Mouse (Mus musculus) midbrain, embryonic 12.5 days (tissue): ENCODE measurements around the gene Paxbp1. TPM values are rescaled to one million over a fixed set of nuclear protein-coding genes. Genes with fewer than 3 reads are reported as not detected.
"Not testable (repeated sequence)": the region's sequence is repeated elsewhere in the genome, so short reads cannot be mapped to it uniquely, and the experiment has no call there.

ENCODE experiments used
- ATAC-seq: fragments of 200-750 bp; cut with Nextera tagmentation; 2 replicates; pipeline ENCODE4 v1.8.0; 2017; ENCODE audit warnings: low read depth, moderate TSS enrichment, moderate library complexity; ENCODE audit not compliant: low FRiP score
- H3K27ac ChIP-seq: fragments of 300-500 bp; sonication (generic); replicated peaks from 2 replicates; pipeline ENCODE4 v1.5.1; 2016; ENCODE audit warnings: mild to moderate bottlenecking
- H3K27me3 ChIP-seq: fragments of 300-500 bp; sonication (generic); 2 replicates; pipeline ENCODE4 v1.6.1; 2016; ENCODE audit warnings: mild to moderate bottlenecking
- H3K36me3 ChIP-seq: fragments of 300-500 bp; sonication (generic); 2 replicates; pipeline ENCODE4 v1.6.1; 2016
- H3K4me1 ChIP-seq: fragments of 300-500 bp; sonication (generic); 2 replicates; pipeline ENCODE4 v1.6.1; 2016
- H3K4me2 ChIP-seq: fragments of 300-500 bp; sonication (generic); replicated peaks from 2 replicates; pipeline ENCODE4 v1.6.1; 2016; ENCODE audit warnings: mild to moderate bottlenecking, moderate library complexity
- H3K4me3 ChIP-seq: fragments of 300-500 bp; sonication (generic); 2 replicates; pipeline ENCODE4 v1.5.1; 2016; ENCODE audit warnings: mild to moderate bottlenecking
- H3K9ac ChIP-seq: fragments of 300-500 bp; sonication (generic); replicated peaks from 2 replicates; pipeline ENCODE4 v1.6.1; 2016; ENCODE audit warnings: mild to moderate bottlenecking, moderate library complexity
- H3K9me3 ChIP-seq: fragments of 300-500 bp; sonication (generic); 2 replicates; pipeline ENCODE4 v1.6.1; 2016; ENCODE audit warnings: mild to moderate bottlenecking
- WGBS: fragments of 180-500 bp; shearing (Covaris S2); methylation state at CpG from one replicate; pipeline ENCODE4 v1.1.7; 2016; 5-methylcytosine and 5-hydroxymethylcytosine counted together
- polyA plus RNA-seq: library from polyadenylated mRNA; unstranded; fragments of >200 nt; fragmentation: Nextera tagmentation; extraction: Ambion mirVana; gene quantifications from 2 replicates; pipeline ENCODE4 v1.2.1, GENCODE M21; 2016

Gene Paxbp1
- polyA plus RNA-seq: 114 and 118 TPM in 2 replicates

GRCm38 (mm10) chr16:91044270-91045182 is at the start of gene Paxbp1:
TSS of gene Paxbp1 (minus strand) at chr16:91044543.
- peak within 1 kb of the TSS; percentile 98 for H3K9ac ChIP-seq
- H3K4me3 ChIP-seq: peak within 1 kb of the TSS; percentile 98
- no peaks in the 10 kb centered on the region for H3K9me3 ChIP-seq
- peak within 1 kb of the TSS; percentile 95 for H3K27ac ChIP-seq
- H3K4me1 ChIP-seq: peaks cover 14% of the 10 kb centered on the region
- peak within 1 kb of the TSS; percentile 73 for H3K4me2 ChIP-seq
- WGBS: 1% methylated on average over 68 of the region's 70 CpGs
- ATAC-seq: peak; percentile 96
- H3K36me3 ChIP-seq: peaks cover 15% of the 10 kb centered on the region
- H3K27me3 ChIP-seq: no peaks in the 10 kb centered on the region

DNA sequence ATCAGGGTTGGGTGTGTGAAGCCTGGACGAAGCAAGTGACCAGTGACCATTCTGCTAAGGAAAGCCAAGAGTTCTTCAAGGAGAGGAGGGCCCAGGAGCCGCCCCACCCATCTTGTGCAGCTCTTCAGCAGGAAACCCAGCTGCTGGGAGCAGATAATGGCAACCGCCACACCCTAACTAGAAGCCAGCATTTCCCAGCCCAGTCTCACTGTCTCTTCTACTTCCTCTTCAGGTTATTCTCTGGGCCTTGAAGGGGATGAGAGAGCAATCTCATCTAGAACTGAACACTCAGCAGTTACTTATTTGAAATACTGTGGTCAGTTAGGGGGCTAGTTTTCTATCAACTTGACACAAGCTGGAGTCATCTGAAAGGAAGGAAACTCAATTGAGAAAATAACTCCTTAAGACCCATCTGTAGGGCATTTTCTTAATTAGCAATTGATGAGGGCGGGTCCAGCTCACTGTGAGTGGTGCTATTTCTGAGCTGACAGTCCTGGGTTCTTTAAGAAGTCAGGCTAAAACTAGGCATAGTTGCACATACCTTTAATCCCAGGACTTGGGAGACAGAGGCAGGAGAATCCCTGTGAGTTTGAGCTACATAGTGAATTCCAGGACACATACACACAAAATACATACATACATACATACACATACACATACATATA is 42.4 kb upstream of the Paxbp1 start:
- Histone ChIP-seq H3K27me3 (peaks cover 50% of the 10 kb centered on the region), H3K9ac (no peak overlapping the region), H3K27ac (no peak overlapping the region), H3K4me3 (no peak overlapping the region), H3K9me3 (no peaks in the 10 kb centered on the region), H3K4me2 (no peak overlapping the region), H3K4me1 (no peaks in the 10 kb centered on the region), H3K36me3 (no peaks in the 10 kb centered on the region)
- ATAC-seq: no peak
- 64% methylated on average over 4 of the region's 4 CpGs for WGBS

DNA sequence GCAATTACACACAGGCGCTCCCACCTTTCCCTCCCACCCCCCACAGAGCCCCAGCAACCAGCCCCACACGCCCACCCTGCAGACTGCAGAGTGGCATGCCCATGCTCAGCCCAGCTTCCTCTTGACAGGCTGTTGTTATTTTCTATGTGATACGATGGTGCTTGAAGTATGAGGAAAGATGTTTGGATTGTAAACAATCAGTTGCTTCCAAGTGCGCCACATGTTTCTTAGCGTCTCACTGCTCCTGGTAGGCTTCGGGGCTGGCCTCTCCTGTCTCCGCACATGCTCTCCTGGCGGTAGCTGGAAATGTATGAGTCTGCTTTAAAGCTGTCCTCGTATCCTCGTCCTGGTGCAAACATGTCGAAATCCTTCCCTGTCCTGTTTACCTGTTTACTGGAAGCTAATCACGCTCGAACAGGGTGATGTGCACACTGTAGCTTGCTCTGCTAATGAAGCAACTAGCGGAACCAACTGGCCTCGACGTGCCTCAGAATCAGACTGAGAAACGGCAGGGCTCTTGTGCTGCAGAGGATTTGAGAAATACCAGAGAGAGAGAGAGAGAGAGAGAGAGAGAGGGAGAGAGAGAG is 41.0 kb upstream of the Paxbp1 start:
- ATAC-seq: no peak
- H3K27me3 ChIP-seq: peaks cover 54% of the 10 kb centered on the region
- H3K4me1 ChIP-seq: no peaks in the 10 kb centered on the region
- H3K9me3 ChIP-seq: no peaks in the 10 kb centered on the region
- H3K9ac ChIP-seq: no peak overlapping the region
- WGBS: 76% methylated on average over 17 of the region's 17 CpGs
- no peak overlapping the region for H3K4me3 ChIP-seq
- H3K36me3 ChIP-seq: no peaks in the 10 kb centered on the region
- H3K27ac ChIP-seq: no peak overlapping the region
- H3K4me2 ChIP-seq: no peak overlapping the region

DNA sequence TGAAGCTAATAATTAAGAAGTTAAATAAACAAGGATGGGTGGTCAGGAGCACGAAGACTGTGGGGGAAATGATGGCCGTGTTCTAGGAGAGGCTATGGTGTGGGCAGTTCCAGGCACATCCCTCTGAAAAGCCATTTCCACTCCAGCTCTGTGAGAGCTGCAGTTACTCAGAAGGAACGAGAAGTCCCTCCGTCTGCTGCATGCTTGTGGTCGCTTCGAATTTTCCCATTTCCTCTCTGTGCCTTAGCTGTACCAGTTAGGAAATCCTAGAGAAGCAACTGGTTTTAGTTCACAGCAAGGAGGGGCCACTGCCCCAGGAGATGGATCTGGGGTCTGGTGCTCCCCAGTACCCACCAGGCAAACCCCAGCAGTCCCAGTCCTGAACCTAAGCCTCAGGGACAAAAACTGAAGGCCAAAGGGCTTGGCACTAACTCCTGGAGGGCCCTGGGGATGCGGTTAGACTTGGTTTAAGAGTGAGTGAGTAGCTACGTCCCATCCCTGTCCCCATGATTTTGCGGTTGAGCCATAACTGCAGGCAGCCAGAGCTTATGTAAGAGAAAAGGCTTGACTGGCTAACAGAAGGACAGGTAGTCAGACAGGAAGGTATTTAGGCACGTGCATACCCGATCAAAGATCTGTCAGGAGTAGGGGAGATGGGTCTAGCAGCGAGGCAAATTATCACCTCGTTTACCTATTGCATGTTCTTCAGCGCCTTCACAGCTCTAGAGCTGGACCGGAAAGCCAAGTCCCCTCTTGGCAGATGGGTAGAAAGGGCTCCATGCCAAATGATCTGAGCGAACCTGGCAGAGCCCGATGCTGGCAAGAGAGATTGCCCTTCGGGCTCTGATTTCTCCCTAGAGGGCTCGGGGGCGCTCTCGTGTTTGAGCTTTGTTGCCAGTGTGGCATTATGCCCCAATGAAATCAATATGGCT is 40.2 kb upstream of the Paxbp1 start:
- no peak for ATAC-seq
- 93% methylated on average over 21 of the region's 21 CpGs for WGBS
- no peak overlapping the region for H3K4me3 ChIP-seq
- H3K36me3 ChIP-seq: no peaks in the 10 kb centered on the region
- H3K9me3 ChIP-seq: no peaks in the 10 kb centered on the region
- peaks cover 60% of the 10 kb centered on the region for H3K27me3 ChIP-seq
- no peak overlapping the region for H3K27ac ChIP-seq
- H3K4me2 ChIP-seq: no peak overlapping the region
- no peak overlapping the region for H3K9ac ChIP-seq
- H3K4me1 ChIP-seq: no peaks in the 10 kb centered on the region

DNA sequence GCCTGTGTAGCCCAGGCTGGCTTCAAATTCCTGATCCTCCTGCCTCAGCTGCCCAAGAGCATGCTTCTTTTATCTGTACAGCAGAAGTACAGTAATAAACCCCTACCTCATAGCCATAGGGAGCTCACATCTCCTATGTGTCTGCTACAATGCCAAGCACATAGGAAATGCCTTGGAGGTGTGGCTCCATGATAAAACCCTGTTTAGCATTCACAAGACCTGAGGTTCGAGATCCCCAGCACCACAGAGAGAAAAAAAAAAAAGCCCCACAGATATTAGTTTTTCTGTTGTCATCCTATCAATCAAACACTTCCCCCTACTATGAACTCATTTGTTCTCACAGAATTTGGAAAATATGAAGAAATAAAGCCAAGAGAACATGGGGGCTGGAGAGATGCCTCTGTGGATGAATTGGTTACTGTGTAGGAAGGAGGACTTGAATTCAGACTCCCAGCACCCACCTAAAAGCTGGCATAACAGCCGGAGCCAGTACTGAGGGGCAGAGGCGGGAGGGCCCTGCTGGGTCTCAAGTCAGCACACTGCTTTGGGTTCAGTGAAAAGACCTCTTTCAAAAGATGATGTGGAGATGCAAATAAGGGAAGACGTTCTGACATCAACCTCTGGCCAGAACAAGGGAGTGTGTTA is 38.8 kb upstream of the Paxbp1 start:
- peaks cover 57% of the 10 kb centered on the region for H3K27me3 ChIP-seq
- WGBS: 58% methylated on average over 4 of the region's 4 CpGs
- H3K9ac ChIP-seq: no peak overlapping the region
- H3K27ac ChIP-seq: no peak overlapping the region
- H3K4me2 ChIP-seq: no peak overlapping the region
- H3K4me1 ChIP-seq: no peaks in the 10 kb centered on the region
- no peaks in the 10 kb centered on the region for H3K36me3 ChIP-seq
- ATAC-seq: no peak
- H3K9me3 ChIP-seq: no peaks in the 10 kb centered on the region
- H3K4me3 ChIP-seq: no peak overlapping the region

DNA sequence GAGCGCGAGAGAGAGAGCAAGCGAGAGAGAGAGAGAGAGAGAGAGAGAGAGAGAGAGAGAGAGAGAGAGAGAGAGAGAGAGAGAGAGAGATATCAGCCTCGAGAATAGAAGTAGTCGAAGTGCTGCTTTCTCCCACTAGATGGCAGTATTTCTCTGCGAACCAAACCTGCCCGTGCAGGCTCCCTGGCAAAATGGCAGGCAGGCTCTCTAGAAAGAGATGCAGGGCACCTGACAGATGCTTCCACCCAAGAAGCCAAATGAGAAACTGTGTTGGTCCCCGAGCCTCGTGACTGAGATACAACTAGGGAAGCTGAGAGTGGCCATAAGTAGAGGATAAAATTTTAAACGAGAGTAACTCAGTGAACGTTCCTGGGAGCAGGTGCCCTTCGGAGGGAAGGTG is 37.2 kb upstream of the Paxbp1 start:
- 0 out of 2 replicates have a peak, but pooled peaks have one; percentile 56 for ATAC-seq

DNA sequence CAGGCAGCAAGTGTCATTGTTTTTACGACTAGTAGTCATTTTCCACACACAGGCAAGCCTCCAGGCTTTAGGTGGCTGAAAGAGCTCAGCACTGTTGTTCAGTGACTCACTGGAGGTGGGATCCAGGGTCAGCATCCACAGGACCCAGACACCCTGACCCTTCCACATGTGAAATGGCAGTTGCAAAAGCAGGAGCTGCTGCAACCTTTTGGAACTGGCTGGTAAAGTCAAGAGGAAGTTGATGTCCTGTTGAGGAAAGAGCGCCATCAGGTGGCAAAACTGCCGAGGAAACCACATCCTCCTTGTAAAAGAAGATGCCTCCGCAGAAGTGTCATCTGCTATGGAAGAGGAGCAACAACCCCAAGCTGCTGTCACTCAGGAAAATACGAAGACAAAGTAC is 31.8 kb upstream of the Paxbp1 start:
- Histone ChIP-seq H3K4me1 (no peaks in the 10 kb centered on the region), H3K4me3 (no peak overlapping the region), H3K9me3 (no peaks in the 10 kb centered on the region), H3K36me3 (no peaks in the 10 kb centered on the region), H3K27me3 (peaks cover 26% of the 10 kb centered on the region), H3K27ac (no peak overlapping the region), H3K4me2 (no peak overlapping the region), H3K9ac (no peak overlapping the region)
- 75% methylated on average over 5 of the region's 5 CpGs for WGBS
- ATAC-seq: no peak

More for the DNA sequence above, 37.2 kb upstream of the Paxbp1 start:
- Histone ChIP-seq H3K4me3 (no peak overlapping the region), H3K36me3 (no peaks in the 10 kb centered on the region), H3K4me2 (no peak overlapping the region), H3K27ac (no peak overlapping the region), H3K9ac (no peak overlapping the region), H3K27me3 (peaks cover 46% of the 10 kb centered on the region), H3K4me1 (no peaks in the 10 kb centered on the region), H3K9me3 (no peaks in the 10 kb centered on the region)
- WGBS: 20% methylated on average over 11 of the region's 12 CpGs

DNA sequence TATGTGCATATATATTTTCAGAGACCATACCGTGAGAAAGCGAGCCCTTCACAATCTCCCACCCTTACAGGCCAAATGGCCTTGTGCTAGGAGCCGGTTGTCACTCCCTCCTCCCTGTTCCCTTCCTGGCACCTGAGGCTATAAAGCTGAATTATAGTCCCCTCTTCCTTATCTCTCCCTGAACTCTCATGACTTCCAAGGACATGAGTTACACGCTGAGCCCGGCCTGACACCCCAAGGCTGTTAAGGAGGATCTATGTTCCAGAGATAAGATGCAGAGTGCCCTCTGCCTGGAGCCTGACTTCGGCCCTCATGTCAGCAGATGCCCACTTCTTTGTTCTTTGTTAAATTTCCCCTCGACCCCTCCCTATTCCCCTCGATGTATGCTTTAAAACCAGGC is 31.1 kb upstream of the Paxbp1 start:
- H3K4me3 ChIP-seq, H3K9me3 ChIP-seq, H3K27ac ChIP-seq, H3K4me2 ChIP-seq, ATAC-seq, H3K36me3 ChIP-seq, H3K9ac ChIP-seq, H3K4me1 ChIP-seq: not testable (repeated sequence)
- peaks cover 21% of the 10 kb centered on the region for H3K27me3 ChIP-seq
- whole genome bisulfite sequencing: 92% methylated on average over 8 of the region's 8 CpGs

DNA sequence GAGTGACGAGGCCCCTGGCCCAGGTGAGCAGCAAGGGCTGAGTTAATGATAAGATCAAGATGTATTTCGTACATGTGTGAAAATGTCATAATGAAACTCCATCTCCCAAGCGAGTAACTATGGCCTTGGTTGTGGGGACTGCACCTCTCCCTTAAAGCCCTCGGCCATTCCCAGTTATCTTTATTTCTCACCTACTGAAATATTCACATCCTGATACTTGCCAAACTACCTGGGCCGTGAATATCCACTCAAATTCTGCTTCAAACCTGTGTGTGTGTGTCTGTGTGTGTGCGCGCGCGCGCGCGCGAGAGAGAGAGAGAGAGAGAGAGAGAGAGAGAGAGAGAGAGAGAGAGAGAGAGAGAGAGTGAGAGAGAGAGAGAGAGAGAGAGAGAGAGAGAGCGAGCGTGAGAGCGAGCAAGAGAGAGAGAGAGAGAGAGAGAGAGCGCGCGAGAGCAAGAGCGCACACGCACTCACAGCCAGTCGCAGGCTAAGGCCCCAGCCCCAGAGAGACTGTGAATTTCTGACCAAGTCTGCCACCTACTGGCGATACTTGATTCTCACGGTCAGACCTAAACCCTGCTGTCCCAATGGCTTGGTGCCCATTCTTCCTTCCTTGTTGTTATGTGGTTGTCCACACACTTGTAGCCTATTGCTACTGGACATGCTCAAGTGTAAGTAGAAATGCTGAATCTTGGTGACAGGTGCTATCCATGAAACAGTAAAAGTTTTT is 29.0 kb upstream of the Paxbp1 start:
- H3K4me2 ChIP-seq: peak overlapping the region; percentile 32
- peaks cover 18% of the 10 kb centered on the region for H3K27me3 ChIP-seq
- peak; percentile 96 for ATAC-seq
- no peak overlapping the region for H3K4me3 ChIP-seq
- peaks cover 11% of the 10 kb centered on the region for H3K4me1 ChIP-seq
- no peaks in the 10 kb centered on the region for H3K36me3 ChIP-seq
- H3K27ac ChIP-seq: no peak overlapping the region
- WGBS: 53% methylated on average over 17 of the region's 24 CpGs
- H3K9ac ChIP-seq: no peak overlapping the region
- H3K9me3 ChIP-seq: no peaks in the 10 kb centered on the region

DNA sequence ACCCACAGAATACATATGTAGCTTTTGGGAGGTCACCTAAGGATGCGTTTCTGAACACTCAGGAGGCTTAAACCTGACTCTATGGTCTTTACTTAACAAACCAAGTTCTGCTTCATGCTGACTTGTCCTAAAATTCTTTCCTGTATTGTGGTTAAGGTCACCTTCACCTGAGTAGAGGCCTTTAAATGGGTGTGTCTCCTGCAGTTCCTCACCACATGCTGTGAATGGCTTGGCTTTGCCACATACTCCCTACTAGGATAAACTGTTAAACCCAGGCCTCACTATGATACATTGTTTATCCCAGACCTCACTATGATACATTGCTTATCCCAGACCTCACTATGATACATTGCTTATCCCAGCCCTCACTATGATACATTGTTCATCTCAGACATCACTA is 27.9 kb upstream of the Paxbp1 start:
- peaks cover 18% of the 10 kb centered on the region for H3K27me3 ChIP-seq
- WGBS: 94% methylated on average over 1 of the region's 1 CpGs
- no peak overlapping the region for H3K27ac ChIP-seq
- H3K4me1 ChIP-seq: peaks cover 11% of the 10 kb centered on the region
- no peaks in the 10 kb centered on the region for H3K36me3 ChIP-seq
- no peaks in the 10 kb centered on the region for H3K9me3 ChIP-seq
- no peak overlapping the region for H3K4me3 ChIP-seq
- ATAC-seq: no peak
- H3K4me2 ChIP-seq: no peak overlapping the region
- no peak overlapping the region for H3K9ac ChIP-seq
